Mouse (Mus musculus) retina, embryonic 14.5 days (tissue): ENCODE data around the gene Bola1.
"Not testable (repeated sequence)": the region's sequence is repeated elsewhere in the genome, so short reads cannot be mapped to it uniquely, and the experiment has no call there.

Source experiments
- DNase-seq: peaks from one replicate; pipeline ENCODE4 v3.0.0-alpha.2; 2015; ENCODE audit warnings: low spot score

Bola1 gene

DNA sequence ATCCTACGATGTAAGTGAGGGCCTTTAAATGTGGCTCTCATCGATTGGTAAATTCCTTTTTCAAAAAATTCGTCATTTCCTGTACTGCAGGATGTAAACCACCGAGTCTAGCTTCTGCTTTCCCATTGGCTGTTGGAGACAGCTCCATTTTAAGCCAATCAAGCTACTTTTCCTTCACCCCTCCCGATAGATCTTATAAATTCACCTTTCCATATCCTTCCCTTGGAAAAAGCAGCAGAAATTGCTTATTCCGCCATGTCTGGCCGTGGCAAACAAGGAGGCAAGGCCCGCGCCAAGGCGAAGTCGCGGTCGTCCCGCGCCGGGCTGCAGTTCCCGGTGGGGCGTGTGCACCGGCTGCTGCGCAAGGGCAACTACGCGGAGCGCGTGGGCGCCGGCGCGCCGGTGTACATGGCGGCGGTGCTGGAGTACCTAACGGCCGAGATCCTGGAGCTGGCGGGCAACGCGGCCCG is at the start of gene Bola1, which contains the start of gene Hist2h2ab:
Bola1 (minus strand) TSS at position 49 of the 470 bp plus-strand sequence.
Hist2h2ab (plus strand) TSS at position 205 of the 470 bp plus-strand sequence.
- DNase-seq, result peak; percentile 88

DNA sequence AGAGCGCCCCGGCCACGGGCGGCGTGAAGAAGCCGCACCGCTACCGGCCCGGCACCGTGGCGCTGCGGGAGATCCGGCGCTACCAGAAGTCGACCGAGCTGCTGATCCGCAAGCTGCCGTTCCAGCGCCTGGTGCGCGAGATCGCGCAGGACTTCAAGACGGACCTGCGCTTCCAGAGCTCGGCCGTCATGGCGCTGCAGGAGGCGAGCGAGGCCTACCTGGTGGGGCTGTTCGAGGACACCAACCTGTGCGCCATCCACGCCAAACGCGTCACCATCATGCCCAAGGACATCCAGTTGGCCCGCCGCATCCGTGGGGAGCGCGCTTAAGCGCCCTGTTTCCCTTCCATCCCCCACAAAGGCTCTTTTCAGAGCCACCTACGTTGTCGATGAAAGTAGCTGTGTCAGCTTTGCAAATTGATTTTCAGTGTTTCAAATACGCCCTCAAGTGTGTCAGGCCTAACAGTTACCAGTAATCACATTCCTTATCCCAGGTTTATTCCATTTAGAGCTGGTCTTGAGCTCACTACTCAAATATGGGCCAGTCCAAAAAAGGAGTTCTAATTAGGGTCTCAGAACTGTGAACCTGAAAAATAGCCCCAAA is 49.4 kb upstream of the Bola1 start:
- DNase-seq, result not testable (repeated sequence)

DNA sequence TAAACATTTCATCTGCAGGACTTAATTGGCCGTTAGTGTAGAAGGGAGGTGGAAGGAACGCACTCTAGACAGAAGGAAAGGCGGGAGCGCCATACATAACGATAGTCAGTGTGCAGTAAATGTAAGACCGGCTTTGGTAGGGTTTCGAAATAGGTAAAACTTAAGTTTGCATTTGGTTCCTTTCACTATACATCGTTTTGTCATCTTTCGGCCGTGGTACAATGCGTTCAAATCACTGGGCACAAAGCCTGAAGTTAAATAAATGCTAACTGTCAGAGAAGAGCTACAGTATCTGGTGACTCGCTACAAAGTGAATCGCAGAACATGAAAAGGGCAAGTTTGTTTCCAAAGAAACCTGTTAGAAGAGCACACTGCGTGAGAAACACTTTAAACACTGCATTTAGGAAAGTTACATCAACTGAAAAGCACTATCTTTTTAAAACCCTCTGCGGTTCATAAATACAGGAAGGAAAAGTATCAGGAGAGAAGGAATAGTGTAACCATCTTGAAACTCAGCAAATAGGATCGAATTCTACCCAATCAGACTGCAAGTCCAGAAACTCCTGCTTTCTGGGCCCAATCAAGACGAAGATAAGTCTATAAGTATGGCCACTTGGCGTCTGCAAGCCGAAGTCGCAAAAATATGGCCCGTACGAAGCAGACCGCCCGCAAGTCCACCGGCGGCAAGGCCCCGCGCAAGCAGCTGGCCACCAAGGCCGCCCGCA is 48.7 kb upstream of the Bola1 start, which contains the start of gene Hist2h3b:
Hist2h3b (plus strand) TSS at position 604 of the 725 bp plus-strand sequence.
- peak; percentile 87 for DNase-seq

GRCm38 (mm10) chr3:96267541-96267940 is 48.0 kb upstream of the Bola1 start:
- DNase-seq, result no peak

DNA sequence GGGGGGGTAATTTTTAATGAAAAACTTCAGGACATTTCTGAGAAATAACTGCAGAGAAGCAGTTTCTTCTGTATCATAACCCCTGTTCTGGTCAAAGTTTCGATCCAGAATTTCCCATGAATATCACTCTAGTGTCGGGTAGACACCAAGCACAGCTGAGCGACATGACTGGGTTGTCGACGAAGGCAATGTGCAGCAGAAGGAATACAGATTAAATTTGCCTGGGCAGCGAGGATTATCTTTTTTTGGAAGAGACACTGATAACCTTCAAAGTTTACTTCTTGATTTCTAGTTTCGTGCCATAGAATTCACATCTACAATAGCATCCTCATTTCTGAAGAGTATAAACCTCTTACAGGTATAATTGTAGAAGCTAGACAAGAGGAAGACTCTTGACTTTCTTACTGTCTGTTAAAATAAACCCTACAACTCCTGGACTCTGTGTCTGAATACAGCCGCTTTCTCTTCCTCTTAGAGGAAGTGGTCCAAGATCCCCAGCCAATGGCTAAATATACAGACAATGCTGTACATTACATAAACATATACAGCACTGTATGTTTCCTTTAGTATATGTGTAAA is 46.7 kb upstream of the Bola1 start:
- no peak for DNase-seq

GRCm38 (mm10) chr3:96264404-96264949 is 45.0 kb upstream of the Bola1 start:
- DNase-seq, result no peak

GRCm38 (mm10) chr3:96263558-96264403 is 44.3 kb upstream of the Bola1 start:
- peak; percentile 19 for DNase-seq

DNA sequence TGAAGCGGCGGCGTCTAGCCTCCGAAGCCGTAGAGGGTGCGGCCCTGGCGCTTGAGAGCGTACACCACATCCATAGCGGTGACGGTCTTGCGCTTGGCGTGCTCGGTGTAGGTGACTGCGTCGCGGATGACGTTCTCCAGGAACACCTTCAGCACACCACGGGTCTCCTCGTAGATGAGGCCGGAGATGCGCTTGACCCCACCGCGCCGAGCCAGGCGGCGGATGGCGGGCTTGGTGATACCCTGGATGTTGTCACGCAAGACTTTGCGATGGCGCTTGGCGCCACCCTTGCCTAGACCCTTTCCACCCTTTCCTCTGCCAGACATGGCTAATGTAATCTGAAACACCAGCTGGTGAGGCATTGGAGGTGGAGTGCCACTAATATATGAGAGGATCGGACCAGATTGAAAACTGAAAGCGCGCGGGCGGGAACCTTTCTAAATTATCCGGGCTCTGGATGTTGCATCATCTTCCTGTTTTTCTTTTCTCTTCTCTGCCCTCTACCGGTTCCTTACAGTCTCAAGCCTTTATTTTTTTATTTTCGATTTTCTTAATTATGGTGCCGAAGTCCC is 43.6 kb upstream of the Bola1 start, which contains the start of gene Hist2h4:
Hist2h4 (minus strand) TSS at position 333 of the 572 bp plus-strand sequence.
- DNase-seq, result peak; percentile 99

GRCm38 (mm10) chr3:96262216-96262875 is 42.8 kb upstream of the Bola1 start:
- DNase-seq, result peak; percentile 74

DNA sequence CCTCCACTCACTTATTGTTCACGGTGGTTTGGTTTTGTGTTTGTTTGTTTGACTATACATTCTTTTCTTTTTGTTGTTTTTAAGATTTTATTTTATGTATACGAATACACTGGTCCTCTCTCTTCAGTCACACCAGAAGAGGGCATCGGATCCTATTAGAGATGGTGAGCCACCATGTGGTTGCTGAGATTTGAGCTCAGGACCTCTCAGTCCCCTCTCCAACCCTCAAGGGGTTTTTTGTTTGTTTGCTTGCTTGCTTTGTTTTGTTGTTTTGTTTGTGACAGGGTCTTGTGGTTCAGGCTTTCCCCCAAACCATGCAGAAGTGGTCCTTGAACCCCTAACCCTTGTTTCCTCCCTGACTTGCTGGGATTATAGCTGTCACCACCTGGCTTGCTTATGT is 42.1 kb upstream of the Bola1 start:
- no peak for DNase-seq

- no peak for DNase-seq
Observed at GRCm38 (mm10) chr3:96260220-96260619, 40.7 kb upstream of the Bola1 start.

GRCm38 (mm10) chr3:96257190-96257589 is 37.7 kb upstream of the Bola1 start:
- no peak for DNase-seq

GRCm38 (mm10) chr3:96255926-96256593 is 36.6 kb upstream of the Bola1 start:
- DNase-seq, result no peak

DNA sequence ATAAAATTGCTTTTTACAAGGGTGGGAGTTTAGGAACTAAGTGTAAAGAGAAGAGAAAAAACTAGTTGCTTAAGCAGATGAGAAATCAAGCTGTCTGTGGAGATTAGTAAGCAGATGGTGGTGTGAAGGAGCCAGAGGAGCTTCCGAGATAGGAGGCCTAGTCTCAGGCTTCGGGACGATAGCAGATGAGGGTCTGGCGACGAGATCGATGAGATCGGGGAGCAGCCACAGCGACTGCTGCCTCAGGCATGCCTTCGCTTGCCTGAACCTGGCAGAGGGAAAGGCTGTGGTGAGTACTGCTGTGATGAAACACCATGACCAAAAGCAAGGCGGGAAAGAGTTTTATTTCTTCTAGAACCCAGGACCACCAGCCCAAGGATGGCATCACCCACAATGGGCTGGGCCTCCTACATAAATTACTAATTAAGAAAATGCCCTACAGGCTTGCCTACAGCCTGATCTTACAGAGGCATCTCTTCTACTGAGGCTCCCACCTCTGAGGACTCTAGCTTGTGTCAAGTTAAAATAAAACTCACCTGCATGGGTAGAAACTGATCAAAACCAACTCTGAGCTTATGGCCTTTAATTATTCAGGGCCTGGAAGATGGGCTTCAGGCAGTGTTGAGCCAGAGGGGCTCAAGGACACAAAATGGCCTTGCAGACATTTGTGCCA is 35.3 kb upstream of the Bola1 start:
- peak; percentile 62 for DNase-seq

- no peak for DNase-seq
Observed at GRCm38 (mm10) chr3:96251787-96252186, 32.3 kb upstream of the Bola1 start.

DNA sequence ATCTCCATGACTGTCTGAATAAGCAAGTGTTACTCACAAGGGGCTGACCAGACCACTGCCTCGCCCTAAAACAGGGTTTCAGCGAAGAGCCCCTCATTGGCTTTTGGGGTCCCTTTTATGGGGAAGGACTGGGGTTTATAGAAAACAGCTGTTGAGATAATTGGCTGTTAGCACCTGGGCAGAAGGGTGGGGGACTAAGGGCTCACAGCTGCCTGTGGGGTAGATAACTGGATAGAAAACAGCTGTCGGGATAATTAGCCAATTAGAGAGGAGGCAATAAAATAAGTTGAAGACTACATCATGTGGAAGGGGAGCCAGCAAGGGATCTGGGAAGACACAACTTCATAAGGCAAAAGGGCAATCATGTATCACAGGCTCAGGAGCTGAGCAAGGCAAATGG is 31.4 kb upstream of the Bola1 start:
- no peak for DNase-seq

- no peak for DNase-seq
Observed at GRCm38 (mm10) chr3:96249034-96249345, 29.5 kb upstream of the Bola1 start.

GRCm38 (mm10) chr3:96248141-96249033 is 28.9 kb upstream of the Bola1 start:
- DNase-seq, result no peak
